Mouse (Mus musculus) stomach, postnatal 0 days (tissue): ENCODE measurements at regions not wholly inside any gene's neighbourhood (a gene's known extent, or its start where the extent isn't known, plus 50 kb on each side); places are given as distances from the start of the nearest gene placed in this dataset.

Experiments
- CTCF ChIP-seq: IDR thresholded peaks from 2 replicates; pipeline ENCODE4 v1.5.1; 2016; ENCODE audit warnings: antibody characterized with exemption, low read depth, mild to moderate bottlenecking, moderate library complexity
- EP300 ChIP-seq: optimal IDR thresholded peaks from 2 replicates; pipeline ENCODE3; 2016; ENCODE audit warnings: antibody characterized with exemption

- TF ChIP-seq CTCF (no peak), EP300 (no peak)
Measured at GRCm38 (mm10) chrX:11718778-11719177, 391.2 kb downstream of the H2al1j start.
